Mouse (Mus musculus): ENCODE data around the gene Golm1. TPM values are rescaled to one million over a fixed set of nuclear protein-coding genes. Genes with fewer than 3 reads are reported as not detected.

Golm1 gene
- total RNA-seq, 2 experiments from 2014 or later: 9.3 to 10.1 TPM

DNA sequence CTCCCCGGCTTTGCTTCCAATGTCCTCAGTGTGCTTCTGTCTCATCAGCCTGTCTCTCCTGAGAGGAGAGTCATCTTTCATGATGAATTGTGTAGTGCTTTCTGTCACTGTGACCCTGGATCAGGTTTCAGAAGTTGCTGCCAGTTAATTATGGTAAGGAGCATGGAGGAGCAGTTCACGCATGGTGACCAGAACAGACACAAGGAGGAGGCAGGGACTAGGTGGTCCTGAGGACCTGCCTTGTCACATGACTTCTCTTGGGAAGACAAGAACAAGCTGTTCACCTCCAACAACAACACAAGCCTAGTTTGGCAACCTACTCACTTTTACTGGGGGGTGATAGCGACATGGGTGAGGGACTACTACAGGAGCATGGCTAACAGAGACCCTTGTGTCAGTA lies 22.5 kb downstream of the Golm1 start:
- DNase-seq: no peak
- intact Hi-C loops (cut with DNase I; ENCODE audit: low total_unique reads): no loop called here

DNA sequence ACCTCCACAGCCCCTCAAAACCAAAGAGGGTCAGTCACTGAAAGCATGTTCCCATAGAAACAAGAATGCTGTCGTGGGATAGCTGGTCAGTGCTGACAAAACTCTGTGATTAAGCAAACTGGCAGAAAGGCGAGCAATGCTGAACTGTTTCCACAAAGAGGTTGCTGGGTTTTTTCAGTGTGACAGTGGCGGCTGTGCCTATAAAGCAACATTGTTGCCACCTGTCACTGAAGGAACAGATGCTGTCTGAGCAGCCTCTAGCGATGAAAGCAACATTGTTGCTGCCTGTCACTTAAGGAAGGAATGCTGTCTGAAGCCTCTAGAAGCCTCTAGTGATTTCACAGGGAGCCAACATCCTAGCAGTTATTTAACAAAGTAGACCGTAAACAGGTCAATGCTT lies 23.0 kb downstream of the Golm1 start:
- intact Hi-C loops (cut with DNase I; ENCODE audit: low total_unique reads): no loop called here

DNA sequence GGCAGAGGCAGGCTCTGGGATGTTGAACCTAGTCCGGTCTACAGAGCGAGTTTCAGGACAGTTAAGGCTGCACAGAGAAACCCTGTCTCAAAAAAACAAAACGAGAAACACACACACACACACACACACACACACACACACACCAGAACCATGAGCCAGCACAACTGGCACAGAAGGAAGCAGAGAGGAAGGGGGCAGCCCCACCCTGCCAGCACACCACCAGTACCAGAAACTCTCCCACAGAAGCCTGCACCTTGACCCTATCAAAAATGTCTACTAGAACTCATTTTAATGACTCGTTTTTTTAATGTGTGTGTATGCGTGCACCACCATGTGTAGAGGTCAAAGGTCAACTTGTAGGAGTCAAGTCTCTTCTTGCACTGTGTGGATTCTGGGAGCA lies 25.8 kb downstream of the Golm1 start:
- intact Hi-C loops (cut with DNase I; ENCODE audit: low total_unique reads): no loop called here

More for the DNA sequence above, 23.0 kb downstream of the Golm1 start:
- no peak for DNase-seq

DNA sequence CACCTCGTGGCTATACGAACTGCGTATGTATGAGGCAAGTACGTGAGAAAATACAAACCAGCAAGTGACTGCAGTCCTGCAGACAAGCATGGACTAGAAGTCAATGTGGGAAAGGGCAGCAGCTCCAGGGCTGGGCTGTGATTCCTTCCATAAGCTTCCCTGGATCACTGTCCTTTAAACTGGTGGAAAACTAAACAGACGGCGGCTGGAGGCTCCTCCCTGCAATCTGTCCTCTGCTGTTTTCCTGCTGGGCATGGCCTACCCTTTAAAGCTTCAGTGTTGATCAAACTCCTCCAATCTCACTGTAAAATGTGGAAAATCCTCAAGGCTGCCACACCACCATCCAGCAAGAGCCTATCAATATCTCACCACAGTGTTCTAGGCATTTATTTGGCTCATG lies 27.0 kb downstream of the Golm1 start:
- intact Hi-C loops (cut with DNase I; ENCODE audit: low total_unique reads): no loop called here
- no peak for DNase-seq

More for the DNA sequence above, 25.8 kb downstream of the Golm1 start:
- DNase-seq: no peak

DNA sequence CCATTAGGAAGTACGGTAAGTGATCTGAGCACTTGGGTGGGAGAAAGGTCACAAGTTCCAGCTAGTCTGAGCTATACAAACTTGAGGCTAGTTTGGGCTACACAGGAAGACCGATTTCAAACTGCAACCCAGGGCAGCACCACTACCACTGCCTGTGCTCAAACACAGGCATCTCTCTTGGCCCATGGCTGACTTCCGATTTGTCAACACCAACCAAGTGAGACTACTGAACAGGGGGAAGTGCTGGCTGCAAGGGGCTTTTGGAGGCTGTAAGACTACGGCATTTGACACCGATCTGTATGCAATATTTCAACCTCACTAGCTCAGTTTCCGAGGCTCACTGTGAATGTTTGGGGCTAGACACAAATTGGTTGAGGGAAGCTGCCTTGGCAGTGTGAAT lies 28.1 kb downstream of the Golm1 start:
- no peak for DNase-seq
- intact Hi-C loops (cut with DNase I; ENCODE audit: low total_unique reads): no loop called here

DNA sequence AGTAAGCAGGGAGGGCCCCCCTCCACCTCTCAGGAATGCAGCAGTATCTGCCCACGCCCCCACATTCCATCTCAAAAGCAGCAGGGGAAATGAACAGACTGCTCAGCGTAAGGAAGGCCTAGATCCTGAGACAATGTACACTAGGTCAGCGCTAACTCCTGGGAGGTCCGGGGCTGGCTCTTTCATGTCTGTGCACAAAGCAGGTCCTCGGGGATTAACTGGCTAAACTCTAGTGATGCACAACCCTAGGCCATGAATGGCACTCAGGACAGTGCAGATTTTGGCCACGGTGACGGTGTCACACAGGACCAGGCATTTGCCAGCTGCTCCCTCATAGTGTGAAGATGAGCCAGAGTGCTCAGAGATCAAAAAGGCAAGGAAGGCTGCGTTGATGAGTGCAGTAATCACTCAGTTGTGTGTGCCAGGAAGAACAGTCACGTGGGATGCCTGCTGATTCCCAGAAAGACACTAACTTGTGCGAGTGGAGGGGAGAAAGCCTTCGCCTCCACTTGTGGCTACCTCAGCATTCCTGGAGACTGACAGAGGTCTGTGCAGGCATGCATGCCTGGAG lies 28.9 kb downstream of the Golm1 start:
- no peak for DNase-seq
- intact Hi-C loops (cut with DNase I; ENCODE audit: low total_unique reads): no loop called here

DNA sequence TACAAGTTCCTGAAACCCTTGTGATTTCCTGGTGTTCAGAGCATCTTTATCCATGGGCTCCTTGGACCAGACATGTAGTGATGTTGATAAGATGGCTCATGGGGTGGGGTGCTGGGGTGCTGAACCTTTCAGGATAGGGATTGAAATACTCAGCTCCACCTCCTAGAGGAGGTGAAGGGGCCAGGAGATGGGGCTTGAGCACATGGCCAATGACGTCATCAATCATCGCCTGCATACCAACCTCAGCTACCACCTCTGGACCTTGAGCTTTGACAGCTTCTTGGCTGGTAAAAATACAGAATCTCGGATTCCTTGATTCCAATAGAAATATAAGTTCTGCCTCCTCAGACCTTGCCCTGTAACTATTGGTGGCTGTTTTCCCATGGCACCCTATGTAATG lies 30.1 kb downstream of the Golm1 start:
- intact Hi-C loops (cut with DNase I; ENCODE audit: low total_unique reads): no loop called here
- DNase-seq: no peak

DNA sequence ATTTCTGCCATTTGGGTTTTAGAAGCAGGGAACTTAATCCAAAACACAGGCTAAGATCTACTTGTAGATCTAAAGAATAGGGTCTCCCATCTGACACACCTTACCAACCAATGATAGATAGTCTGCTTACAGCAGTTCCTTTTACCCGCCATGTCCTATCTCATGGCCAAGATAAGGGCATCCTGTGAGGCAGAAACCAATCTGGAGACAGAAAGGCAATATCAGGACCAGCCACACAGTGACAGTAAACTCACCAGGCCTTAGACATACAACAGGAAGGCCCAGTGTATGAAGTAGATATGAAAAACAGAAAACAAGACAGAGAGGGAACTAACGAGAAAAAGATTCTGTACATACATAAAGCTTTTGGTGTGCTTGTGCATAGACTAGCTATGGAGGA lies 32.8 kb downstream of the Golm1 start:
- no peak for DNase-seq
- intact Hi-C loops (cut with DNase I; ENCODE audit: low total_unique reads): no loop called here

DNA sequence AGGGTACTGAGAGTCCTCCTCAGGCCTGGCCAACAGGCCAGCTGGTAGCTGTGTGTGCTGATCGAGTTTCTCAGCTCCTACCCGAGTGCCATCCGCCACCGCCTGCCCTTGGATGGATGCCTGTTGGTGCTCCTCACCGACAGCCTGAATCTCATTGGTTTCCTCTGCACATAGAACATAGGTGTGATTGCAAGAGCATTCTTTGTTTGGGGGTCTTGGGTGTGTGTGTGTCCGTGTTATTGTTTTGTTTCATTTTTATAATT lies 35.5 kb downstream of the Golm1 start:
- intact Hi-C loops (cut with DNase I; ENCODE audit: low total_unique reads): no loop called here
- DNase-seq: peak; percentile 40

DNA sequence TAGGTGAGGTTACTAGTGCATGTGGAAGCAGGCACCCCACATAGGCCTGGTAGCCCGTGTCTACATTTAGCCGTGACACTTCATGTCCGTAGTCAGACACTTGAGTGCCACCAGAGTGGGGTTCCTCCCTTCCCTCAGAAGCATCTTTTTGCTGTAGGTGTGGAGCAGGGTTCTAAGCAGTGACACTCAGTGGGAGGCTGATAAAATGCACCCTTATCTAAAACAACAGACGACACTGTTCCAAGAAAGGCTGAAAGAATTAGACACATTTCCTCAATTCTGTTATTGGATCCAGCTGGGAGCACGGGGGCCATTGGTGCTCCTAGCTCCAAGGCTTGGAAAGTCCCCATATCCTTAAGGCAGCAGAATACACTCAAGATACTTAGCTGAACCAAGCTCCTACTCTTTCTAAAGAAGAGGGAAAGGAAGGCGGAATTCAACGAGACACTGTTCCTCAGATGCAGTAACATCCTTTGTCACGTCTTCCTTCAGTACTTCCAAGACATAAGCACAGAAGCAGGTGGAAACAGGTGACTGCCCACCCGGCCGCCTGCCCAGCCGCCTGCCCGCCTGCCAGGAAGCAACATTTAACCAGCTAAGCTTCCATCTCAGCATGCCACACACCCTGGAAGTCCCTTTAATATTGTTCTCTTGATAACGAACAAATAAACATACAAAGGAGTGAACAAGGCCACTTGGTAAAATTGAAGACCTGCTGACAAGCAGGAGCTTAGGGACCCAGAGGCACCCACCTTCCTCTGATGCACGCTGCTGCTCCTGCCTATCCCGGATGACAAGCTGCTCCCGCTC lies 36.0 kb downstream of the Golm1 start:
- intact Hi-C loops (cut with DNase I; ENCODE audit: low total_unique reads): no loop called here
- no peak for DNase-seq

DNA sequence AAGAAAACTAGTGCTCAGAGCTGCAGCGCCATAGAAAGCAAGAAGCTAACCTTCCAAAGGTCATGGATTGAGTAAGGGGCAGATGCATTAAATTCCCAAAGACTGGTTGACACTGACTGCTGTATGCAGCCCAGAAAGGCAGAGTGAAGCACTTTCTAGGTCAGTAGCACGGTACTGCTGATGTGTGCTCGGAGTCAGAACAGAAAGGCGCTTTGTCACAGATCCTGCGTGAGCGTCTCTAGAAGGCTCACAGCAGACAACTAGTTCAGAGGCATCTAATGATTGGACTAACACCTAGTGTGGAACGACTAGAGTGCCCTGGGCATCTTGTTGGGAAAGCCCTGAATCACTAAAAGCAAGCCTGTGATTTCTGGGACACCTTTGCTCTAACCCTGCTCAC lies 37.8 kb downstream of the Golm1 start:
- DNase-seq: no peak
- intact Hi-C loops (cut with DNase I; ENCODE audit: low total_unique reads): no loop called here

DNA sequence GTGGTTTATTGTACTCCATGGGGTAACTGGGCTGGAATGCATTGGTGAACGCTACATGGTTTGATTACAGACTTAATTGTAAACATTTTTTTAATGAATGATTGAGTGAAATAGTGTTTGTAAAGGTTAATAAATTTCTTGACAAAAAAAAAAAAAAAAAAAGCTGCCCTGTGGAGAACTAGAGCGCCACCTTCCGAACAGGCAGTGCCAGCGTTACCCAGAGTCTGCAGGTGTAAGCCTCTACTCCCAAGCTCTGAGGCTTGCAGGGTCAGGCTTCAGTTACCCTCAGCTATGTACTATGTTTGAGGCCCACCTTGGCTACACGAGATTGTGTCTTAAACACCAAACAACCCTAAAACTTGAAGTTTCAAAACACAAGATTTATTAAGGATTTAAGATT lies 41.0 kb downstream of the Golm1 start:
- DNase-seq: no peak

DNA sequence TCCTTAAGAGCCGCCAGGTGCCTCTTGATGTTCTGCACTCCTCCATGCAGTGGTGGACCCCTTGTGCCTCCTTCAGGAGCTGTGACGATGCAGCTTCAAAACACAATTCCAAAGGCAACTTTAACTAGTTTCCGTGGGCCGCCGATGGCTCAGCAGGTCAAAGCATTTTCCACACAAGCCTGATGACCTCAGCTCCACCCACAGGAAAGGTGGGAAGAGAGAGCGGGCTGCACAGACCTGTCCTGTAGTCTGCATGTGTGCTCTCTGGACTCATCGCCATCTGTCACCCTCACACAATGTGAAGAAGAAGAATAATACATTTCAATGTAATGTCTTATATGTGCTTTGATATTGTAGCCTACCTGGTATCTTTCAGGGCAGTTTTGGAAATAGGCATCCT lies 48.9 kb downstream of the Golm1 start:
- DNase-seq: no peak
- intact Hi-C loops (cut with DNase I; ENCODE audit: low total_unique reads): no loop called here

More for the DNA sequence above, 41.0 kb downstream of the Golm1 start:
- intact Hi-C loops (cut with DNase I; ENCODE audit: low total_unique reads): no loop called here

DNA sequence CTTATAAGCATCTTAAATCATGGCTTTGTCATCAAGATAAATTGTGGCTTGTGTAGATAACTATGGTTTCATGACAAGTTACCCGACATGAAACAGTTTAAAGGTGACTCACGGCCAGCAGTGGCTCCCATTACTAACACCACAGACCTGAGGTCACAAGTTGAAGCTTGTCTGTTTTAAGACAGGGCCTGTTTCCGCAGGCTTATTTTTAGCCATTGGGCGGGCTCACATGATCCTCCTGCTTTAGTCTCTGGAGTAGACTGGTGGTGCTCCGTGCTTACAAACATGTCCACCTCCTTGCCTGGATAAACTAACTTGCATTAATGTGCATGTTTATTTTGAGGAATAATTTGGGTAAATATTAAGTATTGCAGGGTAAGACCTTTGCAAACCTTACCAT lies 50.7 kb downstream of the Golm1 start:
- DNase-seq: no peak

DNA sequence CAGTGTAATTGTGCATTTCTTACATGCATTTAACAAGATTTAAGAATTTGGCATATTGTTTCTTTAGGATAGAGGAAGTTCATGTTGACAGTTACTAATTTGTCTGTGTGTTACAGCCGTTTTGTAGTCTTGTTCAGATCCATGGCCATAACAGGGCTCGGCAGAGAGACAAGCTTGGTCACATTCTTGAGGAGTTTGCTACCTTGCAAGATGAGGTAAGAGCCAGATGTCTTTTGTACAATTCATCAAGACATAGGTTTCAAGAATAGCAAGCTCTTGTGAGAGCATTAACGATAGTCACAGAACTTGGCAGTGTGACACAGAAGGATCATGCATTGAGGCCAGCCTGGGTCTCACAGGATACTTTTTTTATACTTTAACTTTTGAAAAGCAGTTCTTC lies 51.2 kb downstream of the Golm1 start:
- DNase-seq: no peak
- intact Hi-C loops (cut with DNase I; ENCODE audit: low total_unique reads): no loop called here

More for the DNA sequence above, 50.7 kb downstream of the Golm1 start:
- intact Hi-C loops (cut with DNase I; ENCODE audit: low total_unique reads): no loop called here

DNA sequence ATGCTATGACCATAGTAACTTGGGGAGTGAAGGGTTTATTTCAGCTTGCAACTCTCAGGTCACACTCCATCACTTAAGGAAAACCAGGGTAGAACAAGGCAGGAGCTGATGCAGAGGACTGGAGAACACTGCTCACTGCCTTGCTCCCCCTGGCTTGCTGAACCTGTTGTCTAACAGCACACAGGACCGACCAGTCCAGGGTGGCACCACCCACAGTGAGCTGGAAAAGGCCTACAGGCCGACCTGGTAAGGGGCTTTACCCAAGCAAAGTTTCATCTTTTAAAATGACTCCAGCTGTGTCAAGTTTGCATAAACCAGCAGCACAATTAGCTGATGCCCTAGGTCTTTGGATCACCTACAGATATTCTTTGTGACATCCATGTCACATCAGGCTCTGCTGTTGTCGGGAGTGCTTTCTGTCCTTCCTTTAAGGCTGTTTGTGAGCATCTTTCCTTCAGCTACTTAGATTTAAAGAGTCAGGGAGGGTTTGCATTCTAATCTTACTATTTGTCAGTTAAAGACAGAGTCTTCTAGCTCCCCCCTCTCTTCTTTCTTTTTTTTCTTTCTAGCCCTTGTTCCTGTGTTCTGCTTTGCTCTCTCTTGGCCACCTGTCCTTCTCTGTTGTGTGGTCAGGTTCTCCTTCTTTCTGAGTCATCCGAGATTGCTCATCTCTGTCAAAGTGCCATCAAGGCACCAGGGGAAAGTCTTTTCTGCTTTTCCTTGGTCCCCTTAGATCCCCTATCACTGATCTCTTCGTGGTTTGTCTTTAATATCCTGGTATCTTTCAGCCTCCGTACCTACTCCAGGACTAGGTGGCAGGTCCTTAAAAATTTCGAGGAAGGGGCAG lies 53.7 kb downstream of the Golm1 start:
- no peak for DNase-seq
- intact Hi-C loops (cut with DNase I; ENCODE audit: low total_unique reads): no loop called here

DNA sequence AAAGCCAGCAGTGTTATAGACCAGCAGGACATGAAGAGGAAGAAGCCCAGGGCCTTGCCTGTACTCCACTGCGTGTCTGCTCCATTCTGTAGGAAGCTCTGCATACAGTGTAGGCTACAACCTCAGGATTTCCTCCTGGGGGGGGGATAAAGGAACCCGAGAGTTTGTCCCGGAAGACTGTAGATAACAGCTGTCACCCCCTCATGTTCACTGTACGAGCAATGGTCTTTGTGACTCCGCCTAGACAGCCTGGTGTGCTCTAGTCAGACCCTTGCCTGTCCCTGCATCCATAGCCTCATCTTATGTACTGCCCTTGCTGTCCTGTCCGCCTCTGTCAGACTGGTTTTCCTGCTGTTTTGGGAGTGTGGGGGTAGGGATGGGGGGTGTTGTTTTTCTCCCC lies 57.1 kb downstream of the Golm1 start:
- DNase-seq: no peak
- intact Hi-C loops (cut with DNase I; ENCODE audit: low total_unique reads): loop anchor here (5.0 kb wide), 1 partner anchor 109 kb away; no protein-coding TSS in a partner anchor

DNA sequence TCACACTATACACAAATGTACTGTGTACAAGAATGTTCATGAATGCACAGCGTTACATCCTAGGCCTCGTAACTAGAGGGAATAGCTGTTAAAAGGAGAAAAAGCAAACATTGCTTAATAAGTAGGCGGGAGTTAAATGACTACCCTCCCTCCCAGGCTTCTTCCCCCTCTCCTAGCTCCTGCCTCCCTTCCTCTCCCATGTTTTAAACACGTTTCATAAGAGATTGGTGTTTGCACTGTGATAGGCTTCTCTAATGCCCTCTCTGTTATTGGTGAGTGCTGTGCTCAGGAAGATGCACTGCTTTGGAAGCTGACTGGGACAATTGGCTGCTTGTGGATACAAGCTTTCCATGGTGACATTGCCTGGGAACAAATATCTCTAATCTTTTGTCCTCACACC lies 60.1 kb downstream of the Golm1 start:
- no peak for DNase-seq
- intact Hi-C loops (cut with DNase I; ENCODE audit: low total_unique reads): loop anchor here (5.0 kb wide), 1 partner anchor 112 kb away; no protein-coding TSS in a partner anchor

DNA sequence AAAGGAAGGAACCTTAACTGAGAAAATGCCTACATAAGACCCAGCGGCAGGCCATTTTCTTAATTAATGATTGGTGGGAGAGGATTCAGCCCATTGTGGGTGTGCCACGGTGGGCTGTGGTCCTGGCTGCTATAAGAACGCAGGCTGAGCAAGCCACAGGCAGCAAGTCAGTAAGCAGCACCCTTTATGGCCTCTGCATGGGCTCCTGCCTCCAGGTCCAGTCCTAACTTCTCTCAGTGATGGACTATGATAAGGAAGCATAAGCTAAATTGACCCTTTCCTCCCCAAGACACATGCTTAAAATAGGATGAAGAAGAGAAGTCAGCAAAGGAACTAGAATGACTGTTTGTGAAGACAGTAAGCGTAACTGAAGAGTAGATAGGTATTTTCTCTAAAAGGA lies 60.5 kb downstream of the Golm1 start:
- DNase-seq: no peak
- intact Hi-C loops (cut with DNase I; ENCODE audit: low total_unique reads): loop anchor here (5.0 kb wide), 1 partner anchor 112 kb away; no protein-coding TSS in a partner anchor

DNA sequence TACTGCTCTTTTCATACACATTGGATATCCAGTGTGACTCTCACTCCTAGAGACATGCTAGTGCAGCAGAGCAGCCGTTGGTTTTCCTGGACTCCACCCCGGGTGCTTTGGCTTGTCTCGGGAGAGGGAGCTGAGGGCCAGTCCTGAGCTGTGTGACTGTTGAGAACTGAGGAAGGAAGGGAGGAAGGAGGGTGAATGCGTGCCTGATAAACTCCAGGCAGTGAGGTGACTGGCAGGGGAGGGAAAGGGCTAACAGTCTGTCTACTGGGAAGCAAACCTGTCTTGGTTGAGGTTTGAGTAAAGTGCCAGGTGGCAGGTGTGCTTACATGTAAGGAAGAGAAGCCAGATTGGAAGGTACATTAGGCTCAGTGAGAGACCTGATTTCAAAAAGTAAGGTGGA lies 61.7 kb downstream of the Golm1 start:
- intact Hi-C loops (cut with DNase I; ENCODE audit: low total_unique reads): no loop called here
- DNase-seq: no peak

DNA sequence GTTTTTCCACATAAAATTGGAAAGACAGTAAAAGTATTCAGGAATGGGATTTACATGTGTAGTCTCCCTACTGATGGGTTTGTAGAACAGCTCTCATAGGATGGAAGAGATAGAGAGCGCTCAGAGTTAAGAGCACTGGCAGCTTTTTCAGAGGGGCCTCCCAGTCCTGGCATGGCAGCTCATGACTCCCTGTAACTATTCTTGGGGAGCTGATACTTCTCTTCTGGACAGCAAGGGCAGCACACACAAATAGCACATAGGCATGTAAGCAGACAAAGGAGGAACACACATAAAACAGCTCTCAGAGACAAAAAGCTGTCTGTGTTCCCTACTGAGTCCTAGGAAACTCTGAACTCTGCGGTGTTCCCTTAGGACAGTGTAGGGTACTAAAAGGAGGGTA lies 65.2 kb downstream of the Golm1 start:
- DNase-seq: no peak
- intact Hi-C loops (cut with DNase I; ENCODE audit: low total_unique reads): no loop called here

All from gastrocnemius, postnatal 14 days (tissue).